Mouse (Mus musculus): Measurements from ENCODE around the gene Rbms3. TPM values are rescaled to one million over a fixed set of nuclear protein-coding genes. Genes with fewer than 3 reads are reported as not detected.

Gene Rbms3
- polyA plus RNA-seq, 1 experiment from 2014 or later = 87.2 TPM

DNA sequence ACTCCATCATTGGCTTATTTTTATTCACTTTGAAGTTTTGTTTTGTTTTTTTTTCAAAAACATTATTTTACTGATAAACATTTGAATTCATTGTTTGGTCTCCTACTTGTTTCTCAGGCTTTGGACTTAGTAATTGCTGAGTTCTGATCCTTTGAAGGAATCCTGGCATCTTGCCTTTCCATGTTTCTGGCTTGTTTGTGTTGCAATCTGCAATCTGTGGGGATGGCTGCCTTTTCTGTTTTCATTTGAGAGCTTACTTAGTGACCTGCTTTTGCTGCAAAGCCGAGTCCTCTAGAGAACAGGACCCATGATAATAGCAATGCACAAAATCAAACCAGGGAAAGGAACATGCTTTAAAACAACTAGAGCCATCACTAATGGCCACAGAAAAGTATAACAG lies 969.8 kb downstream of the Rbms3 start:
- H3K4me1 ChIP-seq = no peaks in the 10 kb centered on the region
- H3K4me2 ChIP-seq (replicated peaks) = no peak overlapping the region
- 82% methylated on average over 1 of the region's 1 CpGs for WGBS
- H3K9ac ChIP-seq = no peak overlapping the region
- H3K27ac ChIP-seq = no peak overlapping the region
- no peak overlapping the region for H3K4me3 ChIP-seq
- 0 out of 2 replicates have a peak, but pooled peaks cover 4% of the 10 kb centered on the region for H3K36me3 ChIP-seq
- H3K27me3 ChIP-seq (replicated peaks) = no peaks in the 10 kb centered on the region
- no peak for ATAC-seq (ENCODE audit: low FRiP score, low read depth)
- H3K9me3 ChIP-seq = no peaks in the 10 kb centered on the region

- WGBS = 84% methylated on average over 2 of the region's 2 CpGs
- no peak overlapping the region for H3K4me3 ChIP-seq
- H3K9me3 ChIP-seq = no peaks in the 10 kb centered on the region
- H3K4me1 ChIP-seq = no peaks in the 10 kb centered on the region
- no peaks in the 10 kb centered on the region for H3K36me3 ChIP-seq
- ATAC-seq (ENCODE audit: low FRiP score, low read depth) = no peak
- H3K27ac ChIP-seq = no peak overlapping the region
- no peak overlapping the region for H3K4me2 ChIP-seq (replicated peaks)
- no peaks in the 10 kb centered on the region for H3K27me3 ChIP-seq (replicated peaks)
- H3K9ac ChIP-seq = no peak overlapping the region
Observed at GRCm38 (mm10) chr9:116657141-116657540, 972.6 kb downstream of the Rbms3 start.

GRCm38 (mm10) chr9:116651414-116651813 lies 978.3 kb downstream of the Rbms3 start:
- no peak for ATAC-seq (ENCODE audit: low FRiP score, low read depth)

DNA sequence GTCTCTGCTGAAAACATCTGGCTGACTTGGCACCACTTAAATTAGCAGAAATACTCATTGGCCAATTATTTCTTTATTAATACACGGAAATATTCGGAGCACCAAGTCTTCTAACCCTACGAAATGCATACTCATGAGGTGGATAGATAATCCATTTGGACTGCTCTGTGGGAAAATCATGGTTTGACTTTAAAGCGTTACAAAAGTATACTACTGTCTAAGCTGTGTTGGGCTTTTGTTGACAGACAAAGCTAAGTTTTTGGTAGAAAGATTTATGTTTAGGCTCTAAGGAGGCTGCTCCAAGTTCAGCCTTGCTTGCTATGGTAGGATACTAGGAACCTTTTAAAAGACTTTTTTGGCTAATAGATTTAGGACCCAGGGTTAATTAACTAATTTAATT lies 979.8 kb downstream of the Rbms3 start:
- H3K4me3 ChIP-seq = no peak overlapping the region
- no peak overlapping the region for H3K9ac ChIP-seq
- peaks cover 4% of the 10 kb centered on the region; the same call in 1 of the 2 replicates for H3K4me1 ChIP-seq
- H3K27me3 ChIP-seq (replicated peaks) = no peaks in the 10 kb centered on the region
- H3K9me3 ChIP-seq = no peaks in the 10 kb centered on the region
- no peak overlapping the region for H3K4me2 ChIP-seq (replicated peaks)
- no peaks in the 10 kb centered on the region for H3K36me3 ChIP-seq
- WGBS = 68% methylated on average over 4 of the region's 4 CpGs
- H3K27ac ChIP-seq = no peak overlapping the region
- ATAC-seq (ENCODE audit: low FRiP score, low read depth) = no peak

More at GRCm38 (mm10) chr9:116651414-116651813, 978.3 kb downstream of the Rbms3 start:
- Histone ChIP-seq H3K36me3 (no peaks in the 10 kb centered on the region), H3K27ac (no peak overlapping the region), H3K4me2 (replicated peaks) (no peak overlapping the region), H3K4me1 (peaks cover 4% of the 10 kb centered on the region; the same call in 1 of the 2 replicates), H3K4me3 (no peak overlapping the region), H3K9ac (no peak overlapping the region), H3K27me3 (replicated peaks) (no peaks in the 10 kb centered on the region), H3K9me3 (no peaks in the 10 kb centered on the region)
- whole genome bisulfite sequencing = 95% methylated on average over 1 of the region's 1 CpGs

GRCm38 (mm10) chr9:116649086-116649792 lies 980.5 kb downstream of the Rbms3 start:
- 18% methylated on average over 9 of the region's 9 CpGs for WGBS

GRCm38 (mm10) chr9:116644616-116645015 lies 985.1 kb downstream of the Rbms3 start:
- H3K9ac ChIP-seq = no peak overlapping the region
- H3K27ac ChIP-seq = no peak overlapping the region
- no peak for ATAC-seq (ENCODE audit: low FRiP score, low read depth)

More at GRCm38 (mm10) chr9:116649086-116649792, 980.5 kb downstream of the Rbms3 start:
- Histone ChIP-seq H3K4me3 (no peak overlapping the region), H3K9me3 (no peaks in the 10 kb centered on the region), H3K4me1 (peaks cover 4% of the 10 kb centered on the region; the same call in 1 of the 2 replicates), H3K27me3 (replicated peaks) (no peaks in the 10 kb centered on the region), H3K9ac (no peak overlapping the region), H3K36me3 (no peaks in the 10 kb centered on the region), H3K4me2 (replicated peaks) (no peak overlapping the region), H3K27ac (no peak overlapping the region)
- ATAC-seq (ENCODE audit: low FRiP score, low read depth) = no peak

DNA sequence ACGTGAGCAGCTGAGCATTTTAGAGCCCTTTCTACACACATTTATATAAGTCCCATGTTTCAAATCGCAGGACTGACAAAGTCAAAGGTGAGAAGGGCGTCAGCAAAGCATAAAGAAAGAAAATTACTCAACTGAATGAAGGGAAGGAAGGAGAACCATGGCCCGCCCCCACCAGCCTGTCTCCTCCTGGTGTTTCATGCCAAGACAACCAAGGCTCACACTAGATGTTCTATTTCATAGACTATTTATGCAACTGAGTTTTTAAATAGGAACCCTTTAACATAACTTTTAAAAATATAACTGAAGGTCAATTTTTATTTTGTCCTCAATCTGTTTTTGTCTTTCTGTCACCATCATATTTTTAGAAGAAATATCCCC lies 989.4 kb downstream of the Rbms3 start:
- Histone ChIP-seq H3K4me1 (peaks cover 5% of the 10 kb centered on the region; the same call in 1 of the 2 replicates), H3K4me3 (no peak overlapping the region), H3K27me3 (replicated peaks) (no peaks in the 10 kb centered on the region), H3K27ac (no peak overlapping the region), H3K9ac (no peak overlapping the region), H3K9me3 (no peaks in the 10 kb centered on the region), H3K4me2 (replicated peaks) (no peak overlapping the region), H3K36me3 (no peaks in the 10 kb centered on the region)
- no peak for ATAC-seq (ENCODE audit: low FRiP score, low read depth)
- WGBS = 49% methylated on average over 4 of the region's 4 CpGs

More at GRCm38 (mm10) chr9:116644616-116645015, 985.1 kb downstream of the Rbms3 start:
- Histone ChIP-seq H3K9me3 (no peaks in the 10 kb centered on the region), H3K4me1 (peaks cover 8% of the 10 kb centered on the region; the same call in 1 of the 2 replicates), H3K27me3 (replicated peaks) (no peaks in the 10 kb centered on the region), H3K36me3 (no peaks in the 10 kb centered on the region), H3K4me2 (replicated peaks) (no peak overlapping the region), H3K4me3 (no peak overlapping the region)
- WGBS = 49% methylated on average over 8 of the region's 8 CpGs

GRCm38 (mm10) chr9:116639597-116640301 lies 990.0 kb downstream of the Rbms3 start:
- H3K4me1 ChIP-seq = peaks cover 5% of the 10 kb centered on the region; the same call in 1 of the 2 replicates
- no peaks in the 10 kb centered on the region for H3K36me3 ChIP-seq
- no peak overlapping the region for H3K4me3 ChIP-seq
- WGBS = 33% methylated on average over 8 of the region's 8 CpGs
- no peaks in the 10 kb centered on the region for H3K27me3 ChIP-seq (replicated peaks)
- H3K4me2 ChIP-seq (replicated peaks) = no peak overlapping the region
- H3K9ac ChIP-seq = no peak overlapping the region
- ATAC-seq (ENCODE audit: low FRiP score, low read depth) = no peak
- no peak overlapping the region for H3K27ac ChIP-seq
- H3K9me3 ChIP-seq = no peaks in the 10 kb centered on the region

DNA sequence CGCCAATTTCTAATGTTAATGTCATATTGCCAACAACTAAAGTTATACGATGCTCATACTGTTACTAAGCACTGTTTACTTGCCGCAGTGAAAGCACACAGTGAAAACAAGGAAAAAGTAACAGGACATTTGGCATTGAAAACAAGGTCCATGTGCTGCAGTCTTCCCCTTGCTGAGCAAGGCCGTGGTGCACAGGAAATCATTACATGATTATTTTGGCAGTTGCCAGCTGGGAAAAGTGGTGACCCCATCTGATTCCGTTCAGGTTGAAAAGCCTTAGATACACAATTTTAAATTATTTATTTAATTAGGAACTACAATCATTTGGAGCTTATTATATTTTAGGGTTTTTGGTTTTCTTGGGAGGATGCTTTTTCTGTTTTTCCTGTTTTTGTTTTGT lies 995.9 kb downstream of the Rbms3 start:
- no peaks in the 10 kb centered on the region for H3K4me1 ChIP-seq
- 85% methylated on average over 5 of the region's 5 CpGs for WGBS
- H3K27ac ChIP-seq = no peak overlapping the region
- no peaks in the 10 kb centered on the region for H3K9me3 ChIP-seq
- H3K27me3 ChIP-seq (replicated peaks) = no peaks in the 10 kb centered on the region
- H3K4me2 ChIP-seq (replicated peaks) = no peak overlapping the region
- H3K4me3 ChIP-seq = no peak overlapping the region
- no peak for ATAC-seq (ENCODE audit: low FRiP score, low read depth)
- no peak overlapping the region for H3K9ac ChIP-seq
- no peaks in the 10 kb centered on the region for H3K36me3 ChIP-seq

- Histone ChIP-seq H3K9ac (no peak overlapping the region), H3K27me3 (replicated peaks) (no peaks in the 10 kb centered on the region), H3K4me3 (no peak overlapping the region), H3K27ac (no peak overlapping the region), H3K4me1 (no peaks in the 10 kb centered on the region), H3K9me3 (no peaks in the 10 kb centered on the region), H3K36me3 (no peaks in the 10 kb centered on the region), H3K4me2 (replicated peaks) (no peak overlapping the region)
- WGBS = 82% methylated on average over 1 of the region's 1 CpGs
- no peak for ATAC-seq (ENCODE audit: low FRiP score, low read depth)
Observed at GRCm38 (mm10) chr9:116633075-116633474, 996.6 kb downstream of the Rbms3 start.

DNA sequence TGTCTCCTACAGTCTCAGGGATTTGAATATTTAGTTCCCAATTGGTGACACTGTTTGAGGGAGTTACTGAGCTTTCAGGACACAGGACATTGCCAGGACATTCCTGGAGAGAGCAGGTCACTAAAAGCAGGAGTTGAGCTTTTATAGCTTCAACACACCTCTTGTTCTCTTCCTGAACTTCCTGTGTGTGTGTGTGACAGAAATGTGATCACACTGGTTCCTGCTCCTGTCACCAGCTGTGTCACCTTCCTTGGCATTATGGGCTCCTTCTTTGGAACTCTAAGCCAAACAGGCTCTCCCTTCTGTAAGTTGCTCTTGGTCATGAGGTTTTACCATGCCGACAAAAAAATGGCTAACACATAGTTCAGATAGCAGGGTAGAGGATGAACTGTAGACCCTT lies 997.9 kb downstream of the Rbms3 start:
- Histone ChIP-seq H3K36me3 (no peaks in the 10 kb centered on the region), H3K9ac (no peak overlapping the region), H3K4me2 (replicated peaks) (no peak overlapping the region), H3K9me3 (no peaks in the 10 kb centered on the region), H3K27ac (no peak overlapping the region), H3K4me1 (no peaks in the 10 kb centered on the region), H3K4me3 (no peak overlapping the region), H3K27me3 (replicated peaks) (no peaks in the 10 kb centered on the region)
- 98% methylated on average over 1 of the region's 1 CpGs for WGBS
- no peak for ATAC-seq (ENCODE audit: low FRiP score, low read depth)

DNA sequence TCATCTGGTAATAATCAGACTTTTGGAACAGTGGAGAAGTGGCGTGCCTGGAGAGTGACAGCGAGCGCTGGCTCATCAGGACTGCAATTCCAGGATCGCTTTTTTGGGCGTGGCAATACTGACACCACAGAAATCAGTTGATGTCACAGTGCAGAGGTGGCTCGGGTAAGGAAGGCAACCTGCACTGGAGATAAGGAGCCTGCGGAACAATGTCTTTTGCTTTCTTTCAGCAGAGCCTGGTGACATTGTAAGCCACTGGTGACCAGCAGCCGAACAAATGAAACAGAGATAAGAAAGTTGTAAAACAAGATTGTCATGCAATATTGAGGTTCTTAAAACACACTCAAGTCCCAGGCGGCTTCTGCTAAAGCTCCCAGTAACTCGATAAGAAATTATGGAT lies 998.9 kb downstream of the Rbms3 start:
- 92% methylated on average over 10 of the region's 10 CpGs for WGBS

More for the DNA sequence above, 998.9 kb downstream of the Rbms3 start:
- no peaks in the 10 kb centered on the region for H3K27me3 ChIP-seq (replicated peaks)
- H3K4me1 ChIP-seq = no peaks in the 10 kb centered on the region
- no peak overlapping the region for H3K27ac ChIP-seq
- no peak overlapping the region for H3K4me2 ChIP-seq (replicated peaks)
- H3K9ac ChIP-seq = no peak overlapping the region
- no peaks in the 10 kb centered on the region for H3K9me3 ChIP-seq
- no peaks in the 10 kb centered on the region for H3K36me3 ChIP-seq
- H3K4me3 ChIP-seq = no peak overlapping the region
- ATAC-seq (ENCODE audit: low FRiP score, low read depth) = no peak
